Mouse (Mus musculus) neural tube, embryonic 15.5 days (tissue): Measurements from ENCODE around the gene Olfr632. TPM values are rescaled to one million over a fixed set of nuclear protein-coding genes. Genes with fewer than 3 reads are reported as not detected.
"Not testable (repeated sequence)": the region's sequence is repeated elsewhere in the genome, so short reads cannot be mapped to it uniquely, and the experiment has no call there.

Experiments
- ATAC-seq: fragments of 200-750 bp; cut with Nextera tagmentation; 2 replicates; pipeline ENCODE4 v1.8.0; 2017; ENCODE audit warnings: mild to moderate bottlenecking, moderate TSS enrichment, moderate library complexity; ENCODE audit not compliant: low FRiP score
- H3K27ac ChIP-seq: fragments of 300-500 bp; sonication (generic); replicated peaks from 2 replicates; pipeline ENCODE4 v1.5.1; 2015; ENCODE audit warnings: mild to moderate bottlenecking, inconsistent platforms
- H3K27me3 ChIP-seq: fragments of 300-500 bp; sonication (generic); replicated peaks from 2 replicates; pipeline ENCODE4 v1.6.1; 2015; ENCODE audit warnings: inconsistent platforms
- H3K36me3 ChIP-seq: fragments of 300-500 bp; sonication (generic); 2 replicates; pipeline ENCODE4 v1.6.1; 2015; ENCODE audit warnings: inconsistent platforms
- H3K4me1 ChIP-seq: fragments of 300-500 bp; sonication (generic); 2 replicates; pipeline ENCODE4 v1.6.1; 2015; ENCODE audit warnings: inconsistent platforms
- H3K4me2 ChIP-seq: fragments of 300-500 bp; sonication (generic); 2 replicates; pipeline ENCODE4 v1.6.1; 2015; ENCODE audit warnings: inconsistent platforms, mild to moderate bottlenecking, moderate library complexity
- H3K4me3 ChIP-seq: fragments of 300-500 bp; sonication (generic); replicated peaks from 2 replicates; pipeline ENCODE4 v1.5.1; 2015; ENCODE audit warnings: mild to moderate bottlenecking, inconsistent platforms
- H3K9ac ChIP-seq: fragments of 300-500 bp; sonication (generic); replicated peaks from 2 replicates; pipeline ENCODE4 v1.6.1; 2015; ENCODE audit warnings: mild to moderate bottlenecking, inconsistent platforms
- H3K9me3 ChIP-seq: fragments of 300-500 bp; sonication (generic); replicated peaks from 2 replicates; pipeline ENCODE4 v1.6.1; 2016; ENCODE audit warnings: inconsistent platforms
- WGBS: fragments of 180-500 bp; shearing (Covaris S2); methylation state at CpG from one replicate; pipeline ENCODE4 v1.1.7; 2015; ENCODE audit warnings: mixed read lengths; 5-methylcytosine and 5-hydroxymethylcytosine counted together
- polyA plus RNA-seq: library from polyadenylated mRNA; unstranded; fragments of >200 nt; fragmentation: Nextera tagmentation; extraction: Ambion mirVana; gene quantifications from 2 replicates; pipeline ENCODE4 v1.2.1, GENCODE M21; 2015

Olfr632 gene
- not detected in 2 replicates for polyA plus RNA-seq

DNA sequence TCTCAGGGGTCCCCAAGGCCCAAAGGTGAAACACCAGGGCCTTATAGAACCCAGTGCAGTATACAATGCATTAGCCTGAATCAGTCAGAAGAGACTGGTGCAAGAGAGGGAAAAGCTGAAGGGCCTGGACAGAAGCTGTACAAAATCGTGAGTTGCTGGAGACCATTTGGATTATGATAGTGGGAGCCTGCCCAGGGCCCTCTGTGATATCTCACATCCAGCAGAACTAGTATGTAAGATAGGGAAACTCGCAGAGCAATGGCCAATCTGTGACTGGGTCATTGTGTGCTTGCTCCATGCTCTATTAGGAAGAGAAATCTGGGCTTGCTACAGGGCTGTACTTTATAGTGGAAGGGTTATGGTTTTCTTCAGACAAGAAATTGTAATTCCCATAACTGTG is at the start of gene Olfr632:
Gene Olfr632 (plus strand): TSS at position 84 of the 400 bp plus-strand sequence.
- no peaks in the 10 kb centered on the region for H3K9me3 ChIP-seq
- H3K4me2 ChIP-seq = no peak within 1 kb of the TSS
- ATAC-seq = no peak
- WGBS = 86% methylated on average over 2 of the region's 2 CpGs
- H3K36me3 ChIP-seq = no peaks in the 10 kb centered on the region
- no peaks in the 10 kb centered on the region for H3K4me1 ChIP-seq
- no peak within 1 kb of the TSS for H3K27ac ChIP-seq
- H3K27me3 ChIP-seq = no peaks in the 10 kb centered on the region
- H3K9ac ChIP-seq = no peak within 1 kb of the TSS
- no peak within 1 kb of the TSS for H3K4me3 ChIP-seq

DNA sequence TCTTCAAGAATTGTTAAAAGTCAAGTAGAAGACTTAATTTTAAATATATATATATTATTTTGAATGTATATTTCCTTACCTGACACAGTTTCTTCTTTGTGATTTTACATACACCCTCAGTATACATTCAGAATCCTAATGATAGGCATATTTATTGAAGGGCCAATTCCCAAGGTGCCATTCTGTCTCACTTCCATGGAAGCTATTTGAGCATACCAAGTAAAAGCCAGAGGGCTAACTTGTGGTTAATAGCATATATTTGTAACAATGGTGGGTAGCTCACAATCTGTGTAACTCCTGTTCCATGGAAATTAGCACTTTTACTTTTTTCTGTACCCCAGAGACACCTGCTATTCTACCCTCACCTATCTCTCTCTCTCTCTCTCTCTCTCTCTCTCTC is 48.0 kb upstream of the Olfr632 start, which contains the start of gene Olfr66:
Gene Olfr66 (minus strand): TSS at position 101 of the 400 bp plus-strand sequence.
- H3K27me3 ChIP-seq = no peaks in the 10 kb centered on the region
- H3K9me3 ChIP-seq = no peaks in the 10 kb centered on the region
- H3K4me3 ChIP-seq = no peak within 1 kb of the TSS
- ATAC-seq = no peak
- H3K27ac ChIP-seq = no peak within 1 kb of the TSS
- H3K4me1 ChIP-seq = no peaks in the 10 kb centered on the region
- H3K36me3 ChIP-seq = no peaks in the 10 kb centered on the region
- no peak within 1 kb of the TSS for H3K4me2 ChIP-seq
- no peak within 1 kb of the TSS for H3K9ac ChIP-seq

DNA sequence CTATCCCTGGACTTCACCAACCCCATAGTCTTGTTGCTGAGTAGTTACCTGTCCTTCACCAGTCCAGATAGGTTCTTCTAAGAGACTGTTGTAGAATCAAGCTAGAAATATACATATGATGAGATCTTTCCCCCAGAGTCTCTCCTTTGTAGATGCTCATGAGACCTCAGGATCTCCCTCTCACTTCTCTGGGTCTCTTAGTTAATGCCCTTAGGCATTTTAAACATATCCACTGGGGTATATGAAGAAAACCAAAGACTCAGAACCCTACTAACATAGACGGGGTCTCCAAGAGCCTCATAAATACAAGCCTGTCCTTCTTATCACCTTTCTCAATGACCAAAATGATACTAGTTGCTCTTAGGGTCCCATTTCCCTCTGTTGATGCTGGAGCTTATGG is 39.8 kb upstream of the Olfr632 start, which contains the start of gene Olfr64:
Gene Olfr64 (minus strand): TSS at position 101 of the 400 bp plus-strand sequence.
- Histone ChIP-seq H3K4me2 (no peak within 1 kb of the TSS), H3K4me3 (no peak within 1 kb of the TSS), H3K9me3 (no peaks in the 10 kb centered on the region), H3K9ac (no peak within 1 kb of the TSS), H3K27ac (no peak within 1 kb of the TSS), H3K4me1 (no peaks in the 10 kb centered on the region), H3K27me3 (no peaks in the 10 kb centered on the region), H3K36me3 (no peaks in the 10 kb centered on the region)
- no peak for ATAC-seq
- WGBS = 71% methylated on average over 1 of the region's 1 CpGs

DNA sequence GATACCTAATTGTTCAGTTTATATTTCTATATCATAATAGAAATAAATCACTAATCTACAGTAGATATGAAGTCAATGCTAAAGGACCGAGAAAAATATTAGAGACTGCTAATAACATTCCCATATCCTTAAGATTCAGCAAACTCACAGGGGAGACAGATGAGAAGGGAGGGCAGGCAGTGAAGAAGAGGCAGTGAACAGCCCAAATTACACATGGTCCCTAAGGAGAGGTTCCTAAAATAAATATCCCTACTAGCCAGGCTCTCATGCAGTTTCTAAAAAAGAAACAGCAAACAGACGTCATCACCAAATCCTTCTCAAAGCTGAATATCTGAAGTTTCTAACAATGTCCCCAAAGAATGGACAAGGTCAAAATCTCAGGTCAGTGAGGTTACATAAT is 31.0 kb upstream of the Olfr632 start, which contains the start of gene Olfr65:
Gene Olfr65 (plus strand): TSS at position 301 of the 400 bp plus-strand sequence.
- H3K4me2 ChIP-seq = no peak within 1 kb of the TSS
- WGBS = 77% methylated on average over 2 of the region's 2 CpGs
- H3K4me1 ChIP-seq = no peaks in the 10 kb centered on the region
- no peak within 1 kb of the TSS for H3K9ac ChIP-seq
- H3K4me3 ChIP-seq = no peak within 1 kb of the TSS
- H3K36me3 ChIP-seq = no peaks in the 10 kb centered on the region
- H3K27me3 ChIP-seq = no peaks in the 10 kb centered on the region
- ATAC-seq = no peak
- no peak within 1 kb of the TSS for H3K27ac ChIP-seq
- no peaks in the 10 kb centered on the region for H3K9me3 ChIP-seq

DNA sequence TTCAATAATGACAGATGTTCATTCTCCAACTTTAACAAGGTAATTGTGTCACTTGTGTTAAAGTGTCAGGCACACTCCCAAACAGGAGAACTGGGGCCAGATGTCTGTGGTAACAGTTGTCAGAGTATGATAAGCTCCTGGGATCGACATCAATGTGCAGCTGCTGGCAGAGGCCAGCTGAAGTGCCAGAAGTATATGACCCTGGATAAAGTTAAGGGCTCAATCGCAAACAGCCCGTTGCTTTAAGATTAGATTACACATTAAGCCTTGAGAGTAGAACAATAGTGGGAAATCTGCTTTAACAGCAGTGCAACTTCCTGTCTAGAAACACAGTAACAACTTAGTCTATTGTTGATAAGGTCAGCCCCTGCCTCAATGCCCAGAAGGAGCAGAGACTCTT is 24.1 kb upstream of the Olfr632 start:
- H3K27ac ChIP-seq = no peak overlapping the region
- H3K4me1 ChIP-seq = no peaks in the 10 kb centered on the region
- no peak overlapping the region for H3K4me3 ChIP-seq

DNA sequence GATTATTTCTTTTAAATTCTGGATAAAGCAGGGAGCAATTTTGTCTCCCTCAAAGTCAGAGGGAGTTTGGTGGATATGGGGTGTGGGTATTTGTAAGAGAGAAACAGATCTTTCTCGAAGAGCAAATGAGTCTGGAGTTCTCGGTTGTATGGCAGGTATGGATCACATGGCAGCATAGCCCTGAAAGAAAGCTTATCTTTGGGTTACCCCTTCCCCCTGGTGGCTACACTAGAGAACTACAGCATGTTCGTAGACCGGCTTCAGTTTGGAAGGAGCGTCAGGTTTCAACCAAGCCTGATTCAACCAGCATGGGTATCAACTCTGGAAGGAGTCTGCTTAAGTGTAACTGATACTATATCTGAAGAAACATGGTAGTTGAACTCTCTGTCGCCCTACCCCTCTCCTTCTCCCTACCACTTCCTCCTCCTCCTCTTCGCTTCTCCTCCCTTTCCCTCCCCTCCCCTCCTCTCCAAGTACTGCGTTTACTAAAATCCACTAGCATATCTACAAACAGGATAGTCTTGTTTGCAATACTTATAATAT is 21.1 kb upstream of the Olfr632 start:
- no peaks in the 10 kb centered on the region for H3K27me3 ChIP-seq
- WGBS = 47% methylated on average over 8 of the region's 8 CpGs
- no peaks in the 10 kb centered on the region for H3K4me1 ChIP-seq
- no peak overlapping the region for H3K27ac ChIP-seq
- no peak for ATAC-seq
- H3K9ac ChIP-seq = no peak overlapping the region
- H3K36me3 ChIP-seq = no peaks in the 10 kb centered on the region
- no peak overlapping the region for H3K4me2 ChIP-seq
- no peak overlapping the region for H3K4me3 ChIP-seq
- no peaks in the 10 kb centered on the region for H3K9me3 ChIP-seq

More for the DNA sequence above, 24.1 kb upstream of the Olfr632 start:
- Histone ChIP-seq H3K27me3 (no peaks in the 10 kb centered on the region), H3K9ac (no peak overlapping the region), H3K36me3 (no peaks in the 10 kb centered on the region), H3K4me2 (no peak overlapping the region), H3K9me3 (no peaks in the 10 kb centered on the region)
- WGBS = 55% methylated on average over 3 of the region's 3 CpGs
- no peak for ATAC-seq

DNA sequence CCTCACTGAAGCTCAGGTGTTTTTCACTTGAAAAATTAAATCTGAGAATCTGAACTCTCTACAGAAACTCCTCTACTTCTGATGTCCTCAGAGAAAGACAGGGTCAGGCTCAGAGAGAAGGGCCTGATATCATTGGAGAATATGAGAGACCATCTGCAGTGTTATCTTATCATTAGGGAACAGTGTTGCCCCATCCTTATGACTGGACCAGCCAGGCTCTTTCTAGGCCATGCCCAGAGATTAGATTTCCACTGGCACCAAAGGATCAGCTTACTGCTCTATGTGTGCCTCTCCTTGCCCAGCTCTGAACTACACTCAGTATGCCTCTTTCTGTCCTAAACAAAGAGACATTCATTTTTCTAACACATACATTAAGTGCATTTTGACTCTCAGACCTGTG is 18.8 kb upstream of the Olfr632 start:
- Histone ChIP-seq H3K9ac (no peak overlapping the region), H3K27me3 (no peaks in the 10 kb centered on the region), H3K27ac (no peak overlapping the region), H3K4me3 (no peak overlapping the region), H3K4me1 (no peaks in the 10 kb centered on the region), H3K4me2 (no peak overlapping the region), H3K9me3 (no peaks in the 10 kb centered on the region), H3K36me3 (no peaks in the 10 kb centered on the region)
- no peak for ATAC-seq

DNA sequence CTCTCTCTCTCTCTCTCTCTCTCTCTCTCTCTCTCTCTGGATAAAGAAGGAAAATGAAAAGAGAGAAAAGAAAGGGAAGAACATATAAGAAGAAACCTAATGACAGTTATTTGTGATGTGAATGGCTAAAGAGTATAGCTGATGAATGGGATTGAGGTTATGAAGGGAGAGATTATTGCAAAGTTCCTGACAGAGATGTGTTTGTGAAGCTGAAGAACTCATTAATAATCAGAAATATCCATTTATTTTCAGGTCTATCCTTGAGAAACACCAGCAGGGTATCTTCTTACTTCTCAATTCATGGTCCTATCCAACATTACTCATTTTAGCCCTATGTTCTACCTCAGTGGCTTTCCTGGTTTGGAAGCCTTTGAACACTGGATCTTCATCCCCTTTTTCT is 5.6 kb upstream of the Olfr632 start, which contains the start of gene Olfr631:
Gene Olfr631 (plus strand): TSS at position 301 of the 400 bp plus-strand sequence.
- Histone ChIP-seq H3K4me3 (no peak within 1 kb of the TSS), H3K9me3 (no peaks in the 10 kb centered on the region), H3K9ac (no peak within 1 kb of the TSS), H3K27ac (no peak within 1 kb of the TSS), H3K36me3 (no peaks in the 10 kb centered on the region), H3K4me1 (no peaks in the 10 kb centered on the region), H3K4me2 (no peak within 1 kb of the TSS), H3K27me3 (no peaks in the 10 kb centered on the region)
- ATAC-seq = no peak

DNA sequence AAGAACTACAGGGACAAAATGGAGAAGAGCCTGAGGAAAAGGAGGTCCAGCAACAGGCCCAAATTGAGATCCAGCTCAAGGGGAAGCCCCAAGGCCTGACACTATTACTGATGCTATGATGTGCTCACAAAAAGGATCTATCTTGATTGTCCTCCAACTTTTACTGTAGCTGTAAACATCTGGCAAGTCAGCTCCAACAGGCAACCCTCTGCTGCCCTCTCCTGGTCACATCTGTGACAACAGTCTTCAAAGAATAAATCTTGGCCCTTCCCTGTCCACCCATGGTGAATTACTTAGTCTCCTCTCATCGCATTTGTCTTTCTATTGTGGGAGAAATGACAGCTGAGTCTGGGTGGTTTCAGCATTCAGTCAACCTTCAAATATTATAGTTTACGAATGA is 8.6 kb downstream of the Olfr632 start:
- Histone ChIP-seq H3K36me3 (no peaks in the 10 kb centered on the region), H3K27ac (no peak overlapping the region), H3K4me1 (no peaks in the 10 kb centered on the region), H3K9ac (no peak overlapping the region), H3K4me3 (no peak overlapping the region), H3K27me3 (no peaks in the 10 kb centered on the region), H3K4me2 (no peak overlapping the region), H3K9me3 (no peaks in the 10 kb centered on the region)
- peak; percentile 11; the same call in 1 of the 2 replicates for ATAC-seq
- WGBS = 34% methylated on average over 2 of the region's 2 CpGs

DNA sequence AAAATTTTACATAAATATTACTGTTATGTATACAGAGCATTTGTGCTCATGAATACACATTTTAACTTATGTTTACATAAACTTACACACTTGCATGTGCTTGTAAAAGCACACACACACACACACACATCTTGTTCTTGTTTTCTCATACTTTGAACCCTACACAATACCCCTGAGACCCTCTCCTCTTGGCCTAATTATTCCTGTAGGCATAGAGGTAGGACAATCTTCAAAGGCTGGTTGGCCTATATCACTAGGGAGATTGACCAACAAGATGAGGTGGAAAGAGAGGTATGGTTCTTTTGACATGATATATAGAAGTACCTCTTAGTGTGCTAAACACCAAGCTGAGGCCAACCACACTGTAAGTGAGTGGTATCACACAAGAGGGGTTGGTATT is 10.0 kb downstream of the Olfr632 start, which contains the start of gene Olfr633:
Gene Olfr633 (plus strand): TSS at position 301 of the 400 bp plus-strand sequence.
- Histone ChIP-seq H3K4me1 (no peaks in the 10 kb centered on the region), H3K4me2 (no peak within 1 kb of the TSS), H3K4me3 (no peak within 1 kb of the TSS), H3K9me3 (no peaks in the 10 kb centered on the region), H3K9ac (no peak within 1 kb of the TSS), H3K27ac (no peak within 1 kb of the TSS), H3K36me3 (no peaks in the 10 kb centered on the region), H3K27me3 (no peaks in the 10 kb centered on the region)
- no peak for ATAC-seq

DNA sequence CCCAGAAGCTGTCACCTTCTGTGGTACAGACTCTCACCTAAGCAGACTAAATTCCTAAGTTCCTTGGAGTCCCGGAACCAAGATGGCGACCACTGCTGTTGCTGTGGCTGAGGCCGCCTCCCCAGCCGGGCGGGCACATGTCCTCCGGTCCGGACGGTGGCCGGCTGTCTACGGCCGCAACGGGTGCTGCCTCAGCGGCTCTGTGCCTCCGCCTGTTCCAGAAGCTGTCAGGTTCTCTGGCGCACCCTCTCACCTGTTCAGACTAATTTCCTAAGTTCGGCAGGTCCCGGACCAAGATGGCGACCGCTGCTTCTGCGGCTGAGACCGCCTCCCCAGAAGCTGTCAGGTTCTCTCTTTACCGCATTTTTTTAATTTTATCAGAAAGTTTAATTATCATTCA is 32.7 kb downstream of the Olfr632 start:
- ATAC-seq, H3K4me2 ChIP-seq, H3K4me1 ChIP-seq, H3K9me3 ChIP-seq, H3K27ac ChIP-seq, H3K27me3 ChIP-seq, H3K4me3 ChIP-seq, H3K36me3 ChIP-seq, H3K9ac ChIP-seq: not testable (repeated sequence)
- 95% methylated on average over 22 of the region's 22 CpGs for WGBS

DNA sequence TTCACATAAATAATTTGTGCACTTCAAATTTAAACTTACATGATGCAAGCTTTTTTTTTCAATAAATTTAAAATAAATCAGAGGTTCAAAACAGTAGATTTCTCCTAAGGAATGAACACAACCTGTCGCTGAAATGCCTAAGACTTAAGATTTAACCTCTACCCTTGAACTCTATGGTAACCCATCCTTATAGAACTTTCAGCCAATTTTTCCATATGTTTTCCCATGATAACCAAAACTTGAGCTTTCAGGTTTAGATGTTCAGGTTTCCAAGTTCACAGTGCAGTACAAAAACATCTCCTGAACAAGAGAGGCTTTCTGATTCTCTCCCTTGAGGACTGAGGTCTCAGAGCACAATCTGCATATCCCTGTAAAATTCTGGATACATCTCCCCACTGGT is 36.7 kb downstream of the Olfr632 start, which contains the start of gene Olfr635:
Gene Olfr635 (plus strand): TSS at position 301 of the 400 bp plus-strand sequence.
- Histone ChIP-seq H3K4me2 (no peak within 1 kb of the TSS), H3K36me3 (no peaks in the 10 kb centered on the region), H3K9me3 (no peaks in the 10 kb centered on the region), H3K4me3 (no peak within 1 kb of the TSS), H3K4me1 (no peaks in the 10 kb centered on the region), H3K9ac (no peak within 1 kb of the TSS), H3K27ac (no peak within 1 kb of the TSS), H3K27me3 (no peaks in the 10 kb centered on the region)
- no peak for ATAC-seq
- 78% methylated on average over 1 of the region's 1 CpGs for WGBS
